In the genomic region with DNA sequence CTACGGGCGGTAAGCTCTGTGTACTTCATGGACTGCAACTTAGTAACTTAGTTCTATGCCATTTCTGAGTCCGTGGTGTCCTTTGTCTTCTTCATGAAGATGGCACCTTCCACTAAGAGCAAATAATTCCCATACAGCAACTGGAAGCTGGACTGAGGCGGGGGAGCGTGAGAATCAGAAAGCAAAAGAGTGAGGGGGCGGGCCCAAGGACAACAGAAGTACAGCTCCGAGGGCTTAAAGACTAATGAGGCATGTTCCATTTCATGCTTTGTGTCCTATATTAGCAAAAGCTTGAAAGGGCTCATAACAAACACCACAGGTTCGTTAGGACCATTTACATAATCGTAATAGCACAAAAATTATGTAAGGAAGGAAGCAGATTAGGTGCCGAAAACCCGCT, we compare ENCODE assay signal across 24 mouse cellular contexts.
A peak's percentile ranks its signal among the peaks of the same experiment; 100 is the strongest.
DNase-seq lines count a peak whose midpoint lies in the region; ATAC-seq and TF ChIP-seq lines count a peak whose summit lies in the region.
"Had no signal": no experiment of that assay in that cellular context is flagged by ENCODE, and none has a peak within 500 bp of the region (broad histone marks: within the 10 kb centered on the region; RNA-seq: fewer than 3 reads in every experiment).

No protein-coding gene starts in this region.

- peaks cover 11% of the 10 kb centered on the region; the same call in 1 of the 2 replicates for H3K4me1 ChIP-seq in forebrain, embryonic 12.5 days
- no peaks in the 10 kb centered on the region for H3K4me1 ChIP-seq in forebrain, postnatal 0 days (ENCODE audit: insufficient read depth)
- H3K4me1 ChIP-seq: embryonic facial prominence, embryonic 10.5 days; embryonic facial prominence, embryonic 15.5 days; heart, embryonic 13.5 days; liver, embryonic 15.5 days had no signal

- 54% methylated on average over 11 of the region's 11 CpGs for WGBS in forebrain, embryonic 12.5 days
- 37% methylated on average over 11 of the region's 11 CpGs for WGBS in forebrain, postnatal 0 days

- no peak overlapping the region for H3K9ac ChIP-seq in forebrain, embryonic 12.5 days
- H3K9ac ChIP-seq in forebrain, postnatal 0 days = no peak overlapping the region
- H3K9ac ChIP-seq: embryonic facial prominence, embryonic 15.5 days; heart, embryonic 13.5 days; liver, embryonic 15.5 days; lung, embryonic 14.5 days had no signal

- ATAC-seq in forebrain, embryonic 12.5 days (ENCODE audit: low FRiP score) = no peak; the same call in 1 of the 2 replicates
- no peak for ATAC-seq in forebrain, postnatal 0 days
- ATAC-seq: intestine, embryonic 16.5 days had no signal

- H3K27ac ChIP-seq in layer of hippocampus, adult 2 months = peak overlapping the region; percentile 39; the same call in 1 of the 2 replicates
- H3K27ac ChIP-seq in forebrain, embryonic 12.5 days = 0 out of 2 replicates have a peak overlapping the region, but pooled peaks have one; percentile 4
- H3K27ac ChIP-seq in forebrain, postnatal 0 days (ENCODE audit: low read depth, low read length) = no peak overlapping the region
- H3K27ac ChIP-seq: embryonic facial prominence, embryonic 10.5 days; embryonic facial prominence, embryonic 15.5 days; gastrocnemius, adult 2 months; heart, embryonic 13.5 days; liver, embryonic 15.5 days had no signal

- H3K27me3 ChIP-seq in forebrain, embryonic 12.5 days = no peaks in the 10 kb centered on the region
- H3K27me3 ChIP-seq in forebrain, postnatal 0 days (ENCODE audit: insufficient read depth, low read length) = no peaks in the 10 kb centered on the region
- H3K27me3 ChIP-seq: embryonic facial prominence, embryonic 15.5 days; heart, embryonic 13.5 days; liver, embryonic 15.5 days had no signal

- H3K4me2 ChIP-seq in forebrain, embryonic 12.5 days = peak overlapping the region; percentile 19
- peak overlapping the region; percentile 10 for H3K4me2 ChIP-seq in forebrain, postnatal 0 days (ENCODE audit: low read depth)
- H3K4me2 ChIP-seq: embryonic facial prominence, embryonic 15.5 days; heart, embryonic 13.5 days; liver, embryonic 15.5 days; lung, embryonic 14.5 days had no signal

- DNase-seq in layer of hippocampus, adult 2 months (ENCODE audit: low spot score in 2 of 2) = no peak
- DNase-seq in layer of hippocampus, postnatal 25 days (ENCODE audit: extremely low spot score in 1 of 2, low spot score in 1 of 2) = no peak
- peak; percentile 17 for DNase-seq in brain, adult 2 months (ENCODE audit: low read depth, low spot score)
- DNase-seq in forebrain, postnatal 0 days = no peak
- no peak for DNase-seq in adrenal gland, postnatal 36 days
- no peak for DNase-seq in right cerebral cortex, postnatal 36 days (ENCODE audit: low spot score in 2 of 2)
- no peak for DNase-seq in heart, postnatal 25 days (ENCODE audit: low spot score)
- DNase-seq: adrenal gland, postnatal 14 days; cerebellum, adult 8-10 months; cerebellum, postnatal 25 days; gastrocnemius, adult 2 months; heart, postnatal 14 days; kidney, adult 9 months; kidney, postnatal 14 days; lung, embryonic 14.5 days; lung, postnatal 14 days; midbrain, embryonic 14.5 days; thymus, postnatal 25 days had no signal

- H3K4me3 ChIP-seq in layer of hippocampus, adult 2 months = peak overlapping the region; percentile 13; the same call in 1 of the 2 replicates
- H3K4me3 ChIP-seq in forebrain, embryonic 12.5 days (replicated peaks) = no peak overlapping the region
- H3K4me3 ChIP-seq in forebrain, postnatal 0 days (ENCODE audit: low read depth, low read length) = no peak overlapping the region
- H3K4me3 ChIP-seq: embryonic facial prominence, embryonic 10.5 days; embryonic facial prominence, embryonic 15.5 days; gastrocnemius, adult 2 months; heart, embryonic 13.5 days; liver, embryonic 15.5 days had no signal

- intact Hi-C loops in heart, postnatal 25 days (cut with DNase I) = no loop called here

- H3K9me3 ChIP-seq in forebrain, embryonic 12.5 days = no peaks in the 10 kb centered on the region
- no peaks in the 10 kb centered on the region for H3K9me3 ChIP-seq in forebrain, postnatal 0 days (ENCODE audit: low read length)
- H3K9me3 ChIP-seq: embryonic facial prominence, embryonic 15.5 days had no signal

- TF ChIP-seq CTCF in layer of hippocampus, adult 2 months (conservative IDR thresholded peaks at IDR 0.05) = no peak
- TF ChIP-seq CTCF in forebrain, postnatal 0 days (IDR thresholded peaks at IDR 0.05; ENCODE audit: low read depth) = no peak

- H3K36me3 ChIP-seq in forebrain, embryonic 12.5 days (replicated peaks) = no peaks in the 10 kb centered on the region
- no peaks in the 10 kb centered on the region for H3K36me3 ChIP-seq in forebrain, postnatal 0 days (ENCODE audit: insufficient read depth)
- H3K36me3 ChIP-seq: embryonic facial prominence, embryonic 10.5 days; embryonic facial prominence, embryonic 15.5 days; heart, embryonic 13.5 days; liver, embryonic 15.5 days had no signal
